Mouse (Mus musculus): ENCODE measurements around the gene C8g. TPM values are rescaled to one million over a fixed set of nuclear protein-coding genes. Genes with fewer than 3 reads are reported as not detected.

Gene C8g
- polyA plus RNA-seq, 1 experiment from 2014 or later, result 6.3 TPM

DNA sequence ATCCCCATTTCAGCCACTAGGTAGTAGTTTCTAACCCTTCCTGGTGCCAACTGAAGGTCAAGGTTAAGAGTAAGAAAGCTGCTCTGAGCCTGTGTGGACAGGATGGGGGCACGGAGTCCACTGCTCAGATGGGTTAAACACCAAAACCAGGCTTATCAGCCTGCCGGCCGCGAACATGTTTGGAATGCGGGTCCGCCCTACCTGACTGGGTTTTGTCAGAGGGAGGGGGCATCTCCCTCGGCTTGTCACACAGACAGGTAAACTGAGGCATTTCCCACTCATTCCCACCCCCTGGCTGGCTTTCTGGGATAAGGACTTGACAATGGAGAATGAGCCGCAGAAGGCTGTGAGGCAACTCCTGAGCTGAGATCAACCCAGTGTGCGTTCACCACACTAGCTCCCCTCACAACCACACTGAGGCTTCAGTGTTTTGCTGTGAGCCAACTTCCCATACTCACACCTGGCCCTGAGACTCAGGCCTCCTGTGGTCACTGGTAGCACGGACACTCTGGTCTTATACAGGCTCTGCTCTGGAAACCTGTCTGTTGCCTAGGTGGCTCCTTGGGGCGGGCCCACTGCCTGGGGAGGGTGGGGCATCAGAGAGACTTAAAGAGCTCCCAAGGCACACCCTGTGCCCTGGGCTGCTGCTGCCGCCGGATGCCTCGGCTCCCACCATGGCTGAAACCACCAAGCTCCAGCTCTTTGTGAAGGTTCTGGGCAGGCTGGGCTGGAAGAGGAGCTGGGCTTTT, 45.1 kb downstream of the C8g start, which contains the start of gene Clic3:
TSS of gene Clic3 (plus strand) at position 634 of the 749 bp plus-strand sequence.
- Histone ChIP-seq H3K4me1 (peaks cover 24% of the 10 kb centered on the region), H3K4me3 (no peak within 1 kb of the TSS), H3K27me3 (ENCODE audit: poor library complexity, severe bottlenecking) (no peaks in the 10 kb centered on the region), H3K27ac (no peak within 1 kb of the TSS), H3K9me3 (no peaks in the 10 kb centered on the region), H3K36me3 (replicated peaks) (peaks cover 6% of the 10 kb centered on the region)
- 74% methylated on average over 14 of the region's 14 CpGs for WGBS
- no peak for DNase-seq (ENCODE audit: extremely low spot score, low spot score)

GRCm38 (mm10) chr2:25452951-25453350, 48.6 kb downstream of the C8g start:
- Histone ChIP-seq H3K4me1 (no peaks in the 10 kb centered on the region), H3K9me3 (no peaks in the 10 kb centered on the region), H3K4me3 (no peak overlapping the region), H3K36me3 (replicated peaks) (peaks cover 3% of the 10 kb centered on the region; the same call in 1 of the 2 replicates), H3K27ac (no peak overlapping the region), H3K27me3 (ENCODE audit: poor library complexity, severe bottlenecking) (no peaks in the 10 kb centered on the region)
- WGBS, result 60% methylated on average over 1 of the region's 1 CpGs
- no peak for DNase-seq (ENCODE audit: extremely low spot score, low spot score)

DNA sequence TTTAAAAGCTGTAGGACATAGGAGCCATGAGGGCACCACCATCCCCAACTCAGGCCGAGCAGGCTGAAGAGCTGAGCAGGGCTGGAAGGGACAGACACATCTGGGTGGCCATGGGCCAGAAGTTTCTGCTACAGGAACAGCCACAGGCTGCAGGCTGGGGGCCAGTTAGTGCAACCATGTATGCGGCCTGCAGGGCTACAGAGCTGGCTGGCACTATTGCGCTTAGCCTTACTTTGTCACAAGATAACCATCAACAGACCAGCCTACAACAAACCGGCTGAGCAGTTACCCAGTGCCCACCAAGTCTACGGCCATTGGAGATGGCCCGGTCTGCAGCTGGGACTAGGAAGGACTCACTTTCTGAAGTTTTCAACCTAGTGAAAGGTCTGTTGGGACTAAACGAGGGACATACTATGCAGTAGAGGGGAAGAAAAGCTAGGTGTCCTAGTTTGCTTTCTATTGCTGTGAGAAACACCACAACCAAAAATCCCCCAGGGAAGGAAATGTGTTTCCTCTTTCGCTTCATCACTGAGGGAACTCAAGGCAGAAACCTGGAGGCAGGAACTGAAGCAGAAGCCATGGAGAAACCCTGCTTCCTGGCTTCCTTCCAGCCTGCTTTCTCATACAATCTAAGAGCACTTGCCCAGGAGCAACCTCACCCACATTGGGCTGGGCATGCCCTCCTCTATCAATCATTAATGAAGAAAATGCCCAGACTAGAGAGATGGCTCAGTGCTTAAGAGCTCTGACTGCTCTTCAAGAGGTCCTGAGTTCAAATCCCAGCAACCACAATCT, 50.5 kb downstream of the C8g start:
- Histone ChIP-seq H3K27me3 (ENCODE audit: poor library complexity, severe bottlenecking) (no peaks in the 10 kb centered on the region), H3K9me3 (no peaks in the 10 kb centered on the region), H3K36me3 (replicated peaks) (peaks cover 22% of the 10 kb centered on the region), H3K4me1 (no peaks in the 10 kb centered on the region), H3K27ac (no peak overlapping the region), H3K4me3 (no peak overlapping the region)
- WGBS, result 84% methylated on average over 8 of the region's 8 CpGs
- no peak for DNase-seq (ENCODE audit: extremely low spot score, low spot score)

Other genes with a start within 250 kb of the C8g start
- gene Tmem203, start 246.3 kb downstream of the C8g start, polyA plus RNA-seq (2016; fragmentation: Nextera tagmentation; extraction: Ambion mirVana), result 15.9 and 17.9 TPM in 2 replicates
- gene Tprn, start 239.1 kb downstream of the C8g start, polyA plus RNA-seq (2016; fragmentation: Nextera tagmentation; extraction: Ambion mirVana), result 6.5 and 8.3 TPM in 2 replicates
- gene Ssna1, start 229.3 kb downstream of the C8g start, polyA plus RNA-seq (2016; fragmentation: Nextera tagmentation; extraction: Ambion mirVana), result 231 and 247 TPM in 2 replicates
- 136 and 142 TPM in 2 replicates for gene Anapc2, start 229.2 kb downstream of the C8g start, polyA plus RNA-seq (2016; fragmentation: Nextera tagmentation; extraction: Ambion mirVana)
- not detected in 2 replicates for gene Tmem210, start 213.6 kb downstream of the C8g start, polyA plus RNA-seq (2016; fragmentation: Nextera tagmentation; extraction: Ambion mirVana)
- not detected in 2 replicates for gene Lrrc26, start 211.8 kb downstream of the C8g start, polyA plus RNA-seq (2016; fragmentation: Nextera tagmentation; extraction: Ambion mirVana)
- gene Grin1, start 182.5 kb downstream of the C8g start, polyA plus RNA-seq (2016; fragmentation: Nextera tagmentation; extraction: Ambion mirVana), result 0.87 and 1.3 TPM in 2 replicates
- 53.5 and 58.9 TPM in 2 replicates for gene Man1b1, start 169.4 kb downstream of the C8g start, polyA plus RNA-seq (2016; fragmentation: Nextera tagmentation; extraction: Ambion mirVana)
- gene Dpp7, start 145.4 kb downstream of the C8g start, polyA plus RNA-seq (2016; fragmentation: Nextera tagmentation; extraction: Ambion mirVana), result 17.6 and 21.8 TPM in 2 replicates
- gene Uap1l1, start 136.0 kb downstream of the C8g start, polyA plus RNA-seq (2016; fragmentation: Nextera tagmentation; extraction: Ambion mirVana), result 7.3 and 7.9 TPM in 2 replicates
- 93.7 and 96.1 TPM in 2 replicates for gene Sapcd2, start 129.4 kb downstream of the C8g start, polyA plus RNA-seq (2016; fragmentation: Nextera tagmentation; extraction: Ambion mirVana)
- 0.11 TPM in 1 of 2 replicates, not detected in the other for gene Entpd2, start 105.8 kb downstream of the C8g start, polyA plus RNA-seq (2016; fragmentation: Nextera tagmentation; extraction: Ambion mirVana)
- gene Npdc1, start 102.4 kb downstream of the C8g start, polyA plus RNA-seq (2016; fragmentation: Nextera tagmentation; extraction: Ambion mirVana), result 53.4 and 62.2 TPM in 2 replicates
- gene Fut7, start 78.5 kb downstream of the C8g start, polyA plus RNA-seq (2016; fragmentation: Nextera tagmentation; extraction: Ambion mirVana), result not detected in 2 replicates
- gene Abca2, start 73.0 kb downstream of the C8g start, polyA plus RNA-seq (2016; fragmentation: Nextera tagmentation; extraction: Ambion mirVana), result 8.8 and 9.0 TPM in 2 replicates
- gene Clic3, start 44.9 kb downstream of the C8g start, polyA plus RNA-seq (2016; fragmentation: Nextera tagmentation; extraction: Ambion mirVana), result 0.57 TPM in 2 replicates
- gene Paxx, start 40.6 kb downstream of the C8g start, polyA plus RNA-seq (2016; fragmentation: Nextera tagmentation; extraction: Ambion mirVana), result 12.4 and 15.5 TPM in 2 replicates
- 0.31 TPM in 1 of 2 replicates, not detected in the other for gene Ptgds, start 31.7 kb downstream of the C8g start, polyA plus RNA-seq (2016; fragmentation: Nextera tagmentation; extraction: Ambion mirVana)
- not detected in 2 replicates for gene Lcn12, start 7.8 kb downstream of the C8g start, polyA plus RNA-seq (2016; fragmentation: Nextera tagmentation; extraction: Ambion mirVana)
- gene Fbxw5, start 969 bp downstream of the C8g start, polyA plus RNA-seq (2016; fragmentation: Nextera tagmentation; extraction: Ambion mirVana), result 90.7 and 93.9 TPM in 2 replicates
- 40.2 and 42.6 TPM in 2 replicates for gene Traf2, start 45.2 kb upstream of the C8g start, polyA plus RNA-seq (2016; fragmentation: Nextera tagmentation; extraction: Ambion mirVana)
- 337 and 341 TPM in 2 replicates for gene Edf1, start 56.1 kb upstream of the C8g start, polyA plus RNA-seq (2016; fragmentation: Nextera tagmentation; extraction: Ambion mirVana)
- 5.0 and 7.0 TPM in 2 replicates for gene Mamdc4, start 73.1 kb upstream of the C8g start, polyA plus RNA-seq (2016; fragmentation: Nextera tagmentation; extraction: Ambion mirVana)
- 162 and 165 TPM in 2 replicates for gene Phpt1, start 73.5 kb upstream of the C8g start, polyA plus RNA-seq (2016; fragmentation: Nextera tagmentation; extraction: Ambion mirVana)
- gene Ajm1, start 80.0 kb upstream of the C8g start, polyA plus RNA-seq (2016; fragmentation: Nextera tagmentation; extraction: Ambion mirVana), result 0.02 TPM in 1 of 2 replicates, not detected in the other
- 78.3 and 80.8 TPM in 2 replicates for gene Rabl6, start 106.8 kb upstream of the C8g start, polyA plus RNA-seq (2016; fragmentation: Nextera tagmentation; extraction: Ambion mirVana)
- 0.09 TPM in 2 replicates for gene Ccdc183, start 116.0 kb upstream of the C8g start, polyA plus RNA-seq (2016; fragmentation: Nextera tagmentation; extraction: Ambion mirVana)
- 16.4 and 17.9 TPM in 2 replicates for gene Tmem141, start 120.3 kb upstream of the C8g start, polyA plus RNA-seq (2016; fragmentation: Nextera tagmentation; extraction: Ambion mirVana)
- 0.30 and 0.37 TPM in 2 replicates for gene Fcna, start 126.3 kb upstream of the C8g start, polyA plus RNA-seq (2016; fragmentation: Nextera tagmentation; extraction: Ambion mirVana)
- not detected in 2 replicates for gene Lcn8, start 151.4 kb upstream of the C8g start, polyA plus RNA-seq (2016; fragmentation: Nextera tagmentation; extraction: Ambion mirVana)
- gene Lcn5, start 156.2 kb upstream of the C8g start, polyA plus RNA-seq (2016; fragmentation: Nextera tagmentation; extraction: Ambion mirVana), result not detected in 2 replicates
- not detected in 2 replicates for gene Lcn6, start 175.1 kb upstream of the C8g start, polyA plus RNA-seq (2016; fragmentation: Nextera tagmentation; extraction: Ambion mirVana)
- gene Lcn10, start 181.0 kb upstream of the C8g start, polyA plus RNA-seq (2016; fragmentation: Nextera tagmentation; extraction: Ambion mirVana), result not detected in 2 replicates
- not detected in 2 replicates for gene Obp2a, start 198.3 kb upstream of the C8g start, polyA plus RNA-seq (2016; fragmentation: Nextera tagmentation; extraction: Ambion mirVana)
- 75.6 and 76.1 TPM in 2 replicates for gene Bmyc, start 205.0 kb upstream of the C8g start, polyA plus RNA-seq (2016; fragmentation: Nextera tagmentation; extraction: Ambion mirVana)
- gene Obp2b, start 235.3 kb upstream of the C8g start, polyA plus RNA-seq (2016; fragmentation: Nextera tagmentation; extraction: Ambion mirVana), result not detected in 2 replicates